ENCODE assay signal across 8 mouse cellular contexts in the genomic region with DNA sequence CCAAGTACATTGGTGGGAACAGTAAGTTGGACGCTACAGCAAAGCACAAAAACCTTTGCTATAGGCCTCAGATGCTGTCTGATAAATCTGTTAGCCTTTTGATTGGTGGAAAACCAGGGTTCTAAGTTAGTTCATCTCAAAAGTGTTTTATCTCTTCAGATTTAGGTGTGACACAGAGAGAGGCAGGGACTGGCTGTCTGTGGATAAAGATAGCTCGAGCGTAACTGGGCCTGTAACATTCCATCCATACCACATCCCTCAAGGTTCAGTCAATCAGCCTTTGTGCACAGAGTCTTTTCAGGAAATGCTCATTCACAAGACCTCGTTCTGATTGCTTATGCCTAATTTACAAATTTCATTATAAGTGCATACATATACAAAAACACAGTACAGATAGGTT. TPM values are rescaled to one million over a fixed set of nuclear protein-coding genes. Genes with fewer than 3 reads are reported as not detected.
A peak's percentile ranks its signal among the peaks of the same experiment; 100 is the strongest.
DNase-seq lines count a peak whose midpoint lies in the region; ATAC-seq lines count a peak whose summit lies in the region.

No protein-coding gene starts in this region.

- DNase-seq in lung, postnatal 10 days: no peak
- DNase-seq in induced T-regulatory cell, adult 2 months (ENCODE audit: low read depth): peak; percentile 67
- no peak for DNase-seq in ovary, adult 18-20 months (ENCODE audit: low spot score)
- DNase-seq in cerebellum, adult 11 months: no peak

- H3K9ac ChIP-seq in lung, embryonic 15.5 days: peak overlapping the region; percentile 8; the same call in 1 of the 2 replicates
- H3K9ac ChIP-seq in neural tube, embryonic 14.5 days (replicated peaks; ENCODE audit: low read depth, low read length): no peak overlapping the region

- peaks cover 20% of the 10 kb centered on the region for H3K4me1 ChIP-seq in lung, embryonic 15.5 days
- H3K4me1 ChIP-seq in neural tube, embryonic 14.5 days (ENCODE audit: control insufficient read depth, insufficient read depth, low read length): peaks cover 21% of the 10 kb centered on the region

- ATAC-seq in lung, embryonic 15.5 days (ENCODE audit: borderline replicate concordance, extremely low read depth, low FRiP score, low TSS enrichment): no peak
- ATAC-seq in erythroid progenitor cell, adult 5-6 weeks (replicated peaks; ENCODE audit: low FRiP score, poor library complexity, severe bottlenecking): 0 out of 2 replicates have a peak, but pooled peaks have one; percentile 17
- no peak for ATAC-seq in neural tube, embryonic 14.5 days (ENCODE audit: low read depth)
- ATAC-seq in activated CD4-positive, CD25-positive, alpha-beta regulatory T cell, adult 4 months: no peak

- H3K36me3 ChIP-seq in lung, embryonic 15.5 days: 0 out of 2 replicates have a peak, but pooled peaks cover 4% of the 10 kb centered on the region
- H3K36me3 ChIP-seq in neural tube, embryonic 14.5 days (ENCODE audit: control insufficient read depth, insufficient read depth, low read length): no peaks in the 10 kb centered on the region

- H3K9me3 ChIP-seq in lung, embryonic 15.5 days: no peaks in the 10 kb centered on the region
- no peaks in the 10 kb centered on the region for H3K9me3 ChIP-seq in neural tube, embryonic 14.5 days (ENCODE audit: control insufficient read depth, low read length)

- no peak overlapping the region; the same call in 1 of the 2 replicates for H3K4me2 ChIP-seq in lung, embryonic 15.5 days
- H3K4me2 ChIP-seq in neural tube, embryonic 14.5 days (ENCODE audit: low read depth, low read length): peak overlapping the region; percentile 14; the same call in 1 of the 2 replicates

- no peak overlapping the region for H3K4me3 ChIP-seq in lung, embryonic 15.5 days
- no peak overlapping the region for H3K4me3 ChIP-seq in neural tube, embryonic 14.5 days (ENCODE audit: low read depth, low read length)

- H3K27ac ChIP-seq in lung, embryonic 15.5 days: peak overlapping the region; percentile 4; the same call in 1 of the 2 replicates
- H3K27ac ChIP-seq in neural tube, embryonic 14.5 days (ENCODE audit: low read depth, low read length): no peak overlapping the region

- 20% methylated on average over 4 of the region's 4 CpGs for WGBS in lung, embryonic 15.5 days
- WGBS in neural tube, embryonic 14.5 days: 17% methylated on average over 4 of the region's 4 CpGs

- H3K27me3 ChIP-seq in lung, embryonic 15.5 days: no peaks in the 10 kb centered on the region
- H3K27me3 ChIP-seq in neural tube, embryonic 14.5 days (ENCODE audit: control insufficient read depth, insufficient read depth, low read length): no peaks in the 10 kb centered on the region

RNA-seq across cellular contexts. Expression of a gene that starts 3.4 kb away (rescaled TPM):
- 36.3 and 42.5 TPM in 2 replicates for polyA plus RNA-seq in lung, embryonic 15.5 days (2015; fragmentation: Nextera tagmentation; extraction: Ambion mirVana)
- 10.5 and 21.8 TPM in 2 replicates for total RNA-seq in erythroid progenitor cell, adult 5-6 weeks (2015; ENCODE audit: low replicate concordance)
- 5.3 and 11.7 TPM in 2 replicates for total RNA-seq in erythroid progenitor cell, adult 5-6 weeks (2017; ENCODE audit: low replicate concordance)
- polyA plus RNA-seq in neural tube, embryonic 14.5 days (2014; fragmentation: Nextera tagmentation; extraction: Ambion mirVana): 35.9 and 42.7 TPM in 2 replicates
- 10 to 100 TPM; 68.8 to 82.9 TPM for polyA plus RNA-seq in activated CD4-positive, CD25-positive, alpha-beta regulatory T cell, adult 4 months (2017; shearing (Covaris generic))

RNA-seq across cellular contexts. Expression of a gene that starts 43.1 kb away (rescaled TPM):
- polyA plus RNA-seq in lung, embryonic 15.5 days (2015; fragmentation: Nextera tagmentation; extraction: Ambion mirVana): 4.6 and 7.3 TPM in 2 replicates
- total RNA-seq in erythroid progenitor cell, adult 5-6 weeks (2015; ENCODE audit: low replicate concordance): 38.2 and 58.7 TPM in 2 replicates
- total RNA-seq in erythroid progenitor cell, adult 5-6 weeks (2017; ENCODE audit: low replicate concordance): 150 and 159 TPM in 2 replicates
- polyA plus RNA-seq in neural tube, embryonic 14.5 days (2014; fragmentation: Nextera tagmentation; extraction: Ambion mirVana): 0.27 and 0.37 TPM in 2 replicates
- not detected for polyA plus RNA-seq in activated CD4-positive, CD25-positive, alpha-beta regulatory T cell, adult 4 months (2017; shearing (Covaris generic))
